Mouse (Mus musculus): Measurements from ENCODE around the gene Pmel. TPM values are rescaled to one million over a fixed set of nuclear protein-coding genes. Genes with fewer than 3 reads are reported as not detected.
A peak's percentile ranks its signal among the peaks of the same experiment; 100 is the strongest.

The Pmel gene
- total and polyA plus RNA-seq, 3 experiments = 0.15 to 0.45 TPM; not detected in 1

DNA sequence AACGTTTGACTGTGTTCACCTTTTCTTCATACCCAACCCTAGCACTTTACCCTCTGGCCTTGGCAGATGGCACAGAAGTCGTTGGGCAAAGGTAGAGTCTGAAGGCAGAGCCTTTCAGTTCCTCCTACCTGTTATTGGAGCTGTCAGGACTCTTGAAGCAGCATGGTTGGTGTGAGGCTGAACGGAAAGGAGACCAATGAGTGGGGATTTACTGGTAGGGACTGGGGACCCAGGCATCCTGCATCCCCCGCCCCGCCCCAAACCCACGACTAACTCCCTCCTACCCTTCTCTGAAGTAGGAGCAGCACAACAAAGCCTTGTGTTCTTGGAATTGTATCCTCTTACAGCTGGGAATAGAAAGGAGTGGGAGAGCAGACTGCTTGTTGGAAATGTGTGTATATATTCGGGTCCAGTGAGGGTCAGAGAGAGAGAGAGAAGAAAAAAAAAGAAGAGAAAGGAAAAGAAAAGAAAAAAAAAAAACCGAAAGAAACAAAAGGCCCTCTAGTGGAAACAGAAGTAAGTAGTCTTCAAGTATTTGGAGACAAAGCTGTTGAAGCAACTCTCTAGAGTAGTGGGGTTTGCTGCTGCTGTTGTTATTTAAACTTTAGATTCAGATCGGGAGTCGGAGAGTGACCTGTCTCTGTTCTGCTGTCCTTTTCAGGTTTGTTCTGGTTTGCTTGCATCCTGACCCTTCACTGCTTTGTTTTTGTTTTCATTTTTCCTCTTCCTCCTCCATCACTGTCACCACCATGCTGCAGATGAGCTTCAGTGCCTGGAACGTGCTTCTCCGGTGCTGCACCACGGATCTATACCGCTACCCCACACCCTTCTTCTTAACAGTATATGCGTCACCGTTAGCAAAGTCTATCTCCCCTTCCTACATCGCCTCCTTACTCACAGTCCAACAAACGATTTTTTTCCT is 40.9 kb downstream of the Pmel start, which contains the start of gene Dgka:
Dgka (minus strand) TSS at position 176 of the 922 bp plus-strand sequence.
- Histone ChIP-seq H3K79me2 (ENCODE audit: control insufficient read depth, insufficient read depth, low read length, poor library complexity) (peaks cover 22% of the 10 kb centered on the region), H3K9ac (ENCODE audit: control insufficient read depth, low read depth, low read length, poor library complexity, severe bottlenecking) (peak within 1 kb of the TSS; percentile 74), H3K27ac (ENCODE audit: control insufficient read depth, low read depth, low read length) (peak within 1 kb of the TSS; percentile 61), H3K4me1 (ENCODE audit: control insufficient read depth in 1 of 2, insufficient read depth in 2 of 2, low read length in 2 of 2) (peaks cover 0 to 25% of the 10 kb centered on the region in 2 experiments), H3K27me3 (ENCODE audit: control insufficient read depth in 1 of 2, insufficient read depth in 2 of 2, low read length in 2 of 2) (no peaks in the 10 kb centered on the region), H3K9me3 (replicated peaks; ENCODE audit: insufficient read depth, low read length) (no peaks in the 10 kb centered on the region), H3K4me3 (ENCODE audit: control insufficient read depth in 1 of 2, insufficient read depth in 1 of 2, low read depth in 2 of 2, low read length in 2 of 2) (peak within 1 kb of the TSS; percentile 73 to 81), H3K36me3 (ENCODE audit: control insufficient read depth in 1 of 2, insufficient read depth in 2 of 2, low read length in 2 of 2) (peaks cover 0 to 20% of the 10 kb centered on the region in 2 experiments; a peak in 2 of 4 replicates)
- TF ChIP-seq SIN3A (IDR thresholded peaks at IDR 0.05; ENCODE audit: low read length) (peak; percentile 67), TBP (IDR thresholded peaks at IDR 0.05; ENCODE audit: low read depth, low read length) (0 out of 2 replicates have a peak, but pooled peaks have one; percentile 27), EP300 (IDR thresholded peaks at IDR 0.05; ENCODE audit: low read depth in 1 of 2, low read length in 2 of 2) (no peak), MYB (IDR thresholded peaks at IDR 0.05; ENCODE audit: low read depth, low read length) (no peak), MXI1 (IDR thresholded peaks at IDR 0.05; ENCODE audit: low read depth, low read length) (peak; percentile 44; the same call in 1 of the 2 replicates), HCFC1 (IDR thresholded peaks at IDR 0.05; ENCODE audit: low read depth, low read length) (0 out of 2 replicates have a peak, but pooled peaks have one; percentile 4), POLR2AphosphoS5 (IDR thresholded peaks at IDR 0.05; ENCODE audit: borderline replicate concordance, low read depth, low read length) (no peak), ZNF384 (IDR thresholded peaks at IDR 0.05; ENCODE audit: low read depth, low read length) (peak; percentile 98), CTCF (IDR thresholded peaks at IDR 0.05 in 2 of 3, conservative IDR thresholded peaks at IDR 0.05 in 1 of 3; ENCODE audit: control insufficient read depth in 1 of 3, insufficient read depth in 1 of 3, low read depth in 2 of 3, low read length in 3 of 3, poor library complexity in 1 of 3, severe bottlenecking in 1 of 3) (peak in 2 of 3 experiments; percentile 28 to 44; a peak in 2 of 6 replicates), ZMIZ1 (IDR thresholded peaks at IDR 0.05; ENCODE audit: low read depth, low read length) (0 out of 2 replicates have a peak, but pooled peaks have one; percentile 26), JUND (IDR thresholded peaks at IDR 0.05; ENCODE audit: low read depth, low read length) (no peak), SMC3 (IDR thresholded peaks at IDR 0.05; ENCODE audit: low read depth, low read length) (peak; percentile 11; the same call in 1 of the 2 replicates), ELF1 (IDR thresholded peaks at IDR 0.05; ENCODE audit: low read depth, low read length) (no peak), USF1 (IDR thresholded peaks at IDR 0.05; ENCODE audit: low read depth, low read length) (no peak), MAX (IDR thresholded peaks at IDR 0.05; ENCODE audit: low read length) (no peak), MYC (IDR thresholded peaks at IDR 0.05; ENCODE audit: low read depth, low read length) (0 out of 2 replicates have a peak, but pooled peaks have one; percentile 23)
- peak; percentile 76 for DNase-seq (ENCODE audit: low read depth, low spot score)

DNA sequence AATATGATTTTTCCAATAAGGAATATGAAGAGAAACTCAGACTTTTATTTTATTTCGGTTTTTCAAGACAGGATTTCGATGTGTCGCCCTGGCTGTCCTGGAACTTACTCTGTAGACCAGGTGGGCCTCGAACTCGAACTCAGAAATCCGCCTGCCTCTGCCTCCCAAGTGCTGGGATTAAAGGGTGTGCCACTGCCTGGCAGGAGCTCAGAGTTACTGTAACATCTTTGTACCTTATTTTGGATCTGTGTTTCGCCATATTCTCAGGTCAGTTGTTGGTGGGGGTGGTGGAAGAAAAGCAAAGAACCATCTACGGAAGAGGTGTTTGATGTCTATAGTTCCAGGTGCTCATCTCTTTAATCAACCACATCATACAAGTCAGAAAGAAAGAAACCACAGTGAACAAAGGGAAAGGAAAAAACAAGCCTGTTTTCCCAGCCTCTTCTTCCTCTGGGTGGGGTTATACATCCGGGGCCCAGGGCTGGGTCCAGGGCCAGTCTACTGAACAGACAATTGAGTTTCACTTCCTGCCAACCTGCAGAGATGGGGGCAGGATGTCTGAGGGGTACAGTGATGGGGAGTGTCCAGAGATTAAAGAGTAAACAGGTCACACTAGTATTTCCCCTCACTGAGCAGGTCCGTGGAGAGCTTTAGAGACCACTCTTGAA is 42.1 kb downstream of the Pmel start:
- Histone ChIP-seq H3K4me3 (ENCODE audit: control insufficient read depth in 1 of 2, insufficient read depth in 1 of 2, low read depth in 2 of 2, low read length in 2 of 2) (no peak overlapping the region), H3K79me2 (ENCODE audit: control insufficient read depth, insufficient read depth, low read length, poor library complexity) (peaks cover 31% of the 10 kb centered on the region), H3K27ac (ENCODE audit: control insufficient read depth, low read depth, low read length) (no peak overlapping the region), H3K9ac (ENCODE audit: control insufficient read depth, low read depth, low read length, poor library complexity, severe bottlenecking) (no peak overlapping the region), H3K36me3 (ENCODE audit: control insufficient read depth in 1 of 2, insufficient read depth in 2 of 2, low read length in 2 of 2) (peaks cover 0 to 26% of the 10 kb centered on the region in 2 experiments; a peak in 2 of 4 replicates), H3K27me3 (ENCODE audit: control insufficient read depth in 1 of 2, insufficient read depth in 2 of 2, low read length in 2 of 2) (no peaks in the 10 kb centered on the region), H3K9me3 (replicated peaks; ENCODE audit: insufficient read depth, low read length) (no peaks in the 10 kb centered on the region), H3K4me1 (ENCODE audit: control insufficient read depth in 1 of 2, insufficient read depth in 2 of 2, low read length in 2 of 2) (peaks cover under 1 to 27% of the 10 kb centered on the region in 2 experiments)
- TF ChIP-seq MEF2A (IDR thresholded peaks at IDR 0.05; ENCODE audit: extremely low read depth, insufficient replicate concordance, low read depth, low read length, poor library complexity, severe bottlenecking) = no peak
- TF ChIP-seq POLR2A (IDR thresholded peaks at IDR 0.05; ENCODE audit: control insufficient read depth in 1 of 2, insufficient read depth in 1 of 2, low read depth in 1 of 2, low read length in 2 of 2, poor library complexity in 1 of 2) = no peak
- no peak for TF ChIP-seq UBTF (IDR thresholded peaks at IDR 0.05; ENCODE audit: borderline replicate concordance, insufficient read depth, low read depth, low read length)
- TF ChIP-seq HCFC1 (IDR thresholded peaks at IDR 0.05; ENCODE audit: low read depth, low read length) = no peak
- TF ChIP-seq JUND (IDR thresholded peaks at IDR 0.05; ENCODE audit: low read depth, low read length) = no peak
- DNase-seq (ENCODE audit: low read depth, low spot score) = no peak
